Comparison of ENCODE assay signal across 10 mouse cellular contexts in the genomic region with DNA sequence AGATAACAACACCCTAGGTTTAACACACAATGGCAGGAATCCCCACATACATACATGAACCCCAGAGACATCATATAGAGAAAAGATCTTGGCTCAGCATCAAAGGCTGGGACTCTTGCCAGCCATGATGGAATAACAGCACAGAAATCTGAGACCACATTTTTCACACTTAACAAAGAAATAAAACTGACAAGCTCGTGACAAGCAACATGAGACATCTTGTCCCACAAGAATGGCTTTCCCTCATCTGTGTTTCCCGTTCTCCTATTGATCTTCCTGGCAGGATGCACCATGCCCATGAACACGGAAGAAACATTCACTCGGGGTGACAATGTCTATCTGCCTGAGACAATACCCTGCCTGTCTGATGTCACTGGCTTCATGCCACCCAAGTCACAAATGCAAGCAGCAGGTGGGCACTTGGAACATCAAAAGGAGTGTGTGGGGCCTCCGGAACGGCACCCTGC.
DNase-seq lines count a peak whose midpoint lies in the region; ATAC-seq lines count a peak whose summit lies in the region.
"Had no signal": no experiment of that assay in that cellular context is flagged by ENCODE, and none has a peak within 500 bp of the region (broad histone marks: within the 10 kb centered on the region; RNA-seq: fewer than 3 reads in every experiment).

No protein-coding gene starts in this region.

- 25% methylated on average over 6 of the region's 6 CpGs for WGBS in embryonic facial prominence, embryonic 11.5 days
- 7% methylated on average over 6 of the region's 6 CpGs for WGBS in hindbrain, embryonic 15.5 days

- H3K36me3 ChIP-seq in embryonic facial prominence, embryonic 11.5 days (replicated peaks; ENCODE audit: control insufficient read depth, insufficient read depth, low read depth, low read length) = no peaks in the 10 kb centered on the region
- no peaks in the 10 kb centered on the region for H3K36me3 ChIP-seq in hindbrain, embryonic 15.5 days
- H3K36me3 ChIP-seq: limb, embryonic 13.5 days had no signal

- peak; percentile 33 for DNase-seq in layer of hippocampus, adult 11-12 months (ENCODE audit: low spot score)
- DNase-seq in layer of hippocampus, postnatal 36 days = no peak
- no peak for DNase-seq in embryonic facial prominence, embryonic 11.5 days (ENCODE audit: low spot score)
- peak; percentile 42 for DNase-seq in neural tube, embryonic 10.5 days (ENCODE audit: extremely low spot score, low spot score)
- DNase-seq in spleen, postnatal 36 days (ENCODE audit: low spot score in 2 of 2) = no peak
- no peak for DNase-seq in thymus, postnatal 10 days (ENCODE audit: low spot score in 2 of 2)

- no peaks in the 10 kb centered on the region for H3K9me3 ChIP-seq in embryonic facial prominence, embryonic 11.5 days (replicated peaks; ENCODE audit: control insufficient read depth, low read length)
- no peaks in the 10 kb centered on the region for H3K9me3 ChIP-seq in hindbrain, embryonic 15.5 days
- H3K9me3 ChIP-seq: limb, embryonic 13.5 days had no signal

- no peaks in the 10 kb centered on the region for H3K27me3 ChIP-seq in embryonic facial prominence, embryonic 11.5 days (ENCODE audit: control insufficient read depth, insufficient read depth, low read length)
- no peaks in the 10 kb centered on the region for H3K27me3 ChIP-seq in hindbrain, embryonic 15.5 days

- 0 out of 2 replicates have a peak, but pooled peaks have one; percentile 10 for ATAC-seq in embryonic facial prominence, embryonic 11.5 days (replicated peaks; ENCODE audit: insufficient number of reproducible peaks, low FRiP score, low TSS enrichment, low read depth)
- ATAC-seq in hindbrain, embryonic 15.5 days (ENCODE audit: low FRiP score, low read depth) = no peak
- ATAC-seq in activated CD4-positive, CD25-positive, alpha-beta regulatory T cell, adult 4 months = no peak

- no peak overlapping the region for H3K9ac ChIP-seq in embryonic facial prominence, embryonic 11.5 days (replicated peaks; ENCODE audit: low read length)
- no peak overlapping the region for H3K9ac ChIP-seq in hindbrain, embryonic 15.5 days
- H3K9ac ChIP-seq: limb, embryonic 13.5 days had no signal

- no peak overlapping the region for H3K27ac ChIP-seq in embryonic facial prominence, embryonic 11.5 days (replicated peaks; ENCODE audit: low read depth, low read length)
- peak overlapping the region; percentile 83 for H3K27ac ChIP-seq in hindbrain, embryonic 15.5 days (replicated peaks)
- H3K27ac ChIP-seq: limb, embryonic 13.5 days had no signal

- H3K4me1 ChIP-seq in embryonic facial prominence, embryonic 11.5 days (ENCODE audit: control insufficient read depth, insufficient read depth, low read length) = peaks cover 3% of the 10 kb centered on the region; the same call in 1 of the 2 replicates
- H3K4me1 ChIP-seq in hindbrain, embryonic 15.5 days (replicated peaks) = peaks cover 35% of the 10 kb centered on the region

- no peak overlapping the region for H3K4me2 ChIP-seq in embryonic facial prominence, embryonic 11.5 days (ENCODE audit: low read depth, low read length)
- H3K4me2 ChIP-seq in hindbrain, embryonic 15.5 days = peak overlapping the region; percentile 49; the same call in 1 of the 2 replicates
- H3K4me2 ChIP-seq: heart, embryonic 11.5 days; limb, embryonic 13.5 days had no signal

- H3K4me3 ChIP-seq in embryonic facial prominence, embryonic 11.5 days (ENCODE audit: low read depth, low read length) = no peak overlapping the region
- H3K4me3 ChIP-seq in hindbrain, embryonic 15.5 days = no peak overlapping the region
- H3K4me3 ChIP-seq: limb, embryonic 13.5 days had no signal

Comparison
In these comparisons a context has a peak if more than half of its experiments do, and no peak if none do; other contexts are left out.
1. DNase-seq: peak in layer of hippocampus, adult 11-12 months (single experiment) and neural tube, embryonic 10.5 days (single experiment); none in layer of hippocampus, postnatal 36 days (0 of 2), embryonic facial prominence, embryonic 11.5 days (single experiment), spleen, postnatal 36 days (0 of 2) and thymus, postnatal 10 days (0 of 2).